Mouse (Mus musculus): ENCODE measurements at regions not wholly inside any gene's neighbourhood (a gene's known extent, or its start where the extent isn't known, plus 50 kb on each side); places are given as distances from the start of the nearest gene placed in this dataset.

- no peak for DNase-seq
Observed at GRCm38 (mm10) chr17:79414006-79414405, 59.1 kb upstream of the Cdc42ep3 start.

GRCm38 (mm10) chr17:79417953-79418352 is 63.1 kb upstream of the Cdc42ep3 start:
- no peak for DNase-seq

- no peak for DNase-seq
Observed at GRCm38 (mm10) chr17:79421618-79422017, 66.7 kb upstream of the Cdc42ep3 start.

GRCm38 (mm10) chr17:79439182-79439581 is 84.3 kb upstream of the Cdc42ep3 start:
- no peak for DNase-seq

GRCm38 (mm10) chr17:79442507-79443115 is 87.7 kb upstream of the Cdc42ep3 start:
- DNase-seq: no peak

GRCm38 (mm10) chr17:79447170-79447569 is 92.3 kb upstream of the Cdc42ep3 start:
- no peak for DNase-seq

GRCm38 (mm10) chr17:79451141-79451860 is 96.4 kb upstream of the Cdc42ep3 start:
- DNase-seq: no peak

GRCm38 (mm10) chr17:79453825-79454224 is 98.9 kb upstream of the Cdc42ep3 start:
- DNase-seq: no peak

GRCm38 (mm10) chr17:79454526-79454925 is 99.6 kb upstream of the Cdc42ep3 start:
- DNase-seq: no peak

GRCm38 (mm10) chr17:79455229-79455628 is 100.3 kb upstream of the Cdc42ep3 start:
- DNase-seq: no peak

GRCm38 (mm10) chr17:79457636-79458035 is 102.7 kb upstream of the Cdc42ep3 start:
- no peak for DNase-seq

- no peak for DNase-seq
Observed at GRCm38 (mm10) chr17:79461681-79462091, 106.8 kb upstream of the Cdc42ep3 start.

- DNase-seq: no peak
Observed at GRCm38 (mm10) chr17:79463074-79463694, 108.3 kb upstream of the Cdc42ep3 start.

GRCm38 (mm10) chr17:79465666-79466065 is 110.8 kb upstream of the Cdc42ep3 start:
- no peak for DNase-seq

GRCm38 (mm10) chr17:79471639-79472038 is 116.7 kb upstream of the Cdc42ep3 start:
- DNase-seq: no peak

GRCm38 (mm10) chr17:79472106-79472995 is 117.5 kb upstream of the Cdc42ep3 start:
- no peak for DNase-seq

- DNase-seq: no peak
Observed at GRCm38 (mm10) chr17:79476671-79477070, 121.8 kb upstream of the Cdc42ep3 start.

- no peak for DNase-seq
Observed at GRCm38 (mm10) chr17:79481112-79481738, 126.3 kb upstream of the Cdc42ep3 start.

- DNase-seq: no peak
Observed at GRCm38 (mm10) chr17:79481936-79482335, 127.0 kb upstream of the Cdc42ep3 start.

- DNase-seq: no peak
Observed at GRCm38 (mm10) chr17:79485239-79485638, 126.4 kb upstream of the Rmdn2 start.

GRCm38 (mm10) chr17:79489306-79489705 is 122.4 kb upstream of the Rmdn2 start:
- DNase-seq: no peak

- no peak for DNase-seq
Observed at GRCm38 (mm10) chr17:79497629-79498028, 114.0 kb upstream of the Rmdn2 start.

GRCm38 (mm10) chr17:79498321-79498720 is 113.3 kb upstream of the Rmdn2 start:
- DNase-seq: no peak
